Comparison of ENCODE assay signal across 15 mouse cellular contexts in genomic region chr7:118991341-118991884, GRCm38 (mm10). TPM values are rescaled to one million over a fixed set of nuclear protein-coding genes. Genes with fewer than 3 reads are reported as not detected.
DNase-seq lines count a peak whose midpoint lies in the region; ATAC-seq and TF ChIP-seq lines count a peak whose summit lies in the region.
"Had no signal": no experiment of that assay in that cellular context is flagged by ENCODE, and none has a peak within 500 bp of the region (broad histone marks: within the 10 kb centered on the region; RNA-seq: fewer than 3 reads in every experiment).

No protein-coding gene starts in this region.

- no peak for TF ChIP-seq CTCF in cerebellum, adult 2 months (IDR thresholded peaks at IDR 0.05; ENCODE audit: borderline replicate concordance, insufficient read depth, low read depth, low read length)

- TF ChIP-seq POLR2A in cerebellum, adult 2 months (IDR thresholded peaks at IDR 0.05; ENCODE audit: borderline replicate concordance, insufficient read depth, low read length) = no peak

- H3K4me3 ChIP-seq in cerebellum, adult 2 months (replicated peaks; ENCODE audit: insufficient read depth, low read depth, low read length) = no peak overlapping the region
- H3K4me3 ChIP-seq in neural tube, embryonic 11.5 days (ENCODE audit: low read depth, low read length) = no peak overlapping the region; the same call in 1 of the 2 replicates
- no peak overlapping the region for H3K4me3 ChIP-seq in hindbrain, embryonic 16.5 days (ENCODE audit: low read length)
- H3K4me3 ChIP-seq in embryonic facial prominence, embryonic 10.5 days = no peak overlapping the region
- H3K4me3 ChIP-seq in heart, embryonic 10.5 days = no peak overlapping the region
- H3K4me3 ChIP-seq: kidney, embryonic 15.5 days; liver, embryonic 13.5 days had no signal

- H3K27ac ChIP-seq in cerebellum, adult 2 months (ENCODE audit: insufficient read depth, low read length) = no peak overlapping the region
- 0 out of 2 replicates have a peak overlapping the region, but pooled peaks have one; percentile 39 for H3K27ac ChIP-seq in neural tube, embryonic 11.5 days (ENCODE audit: low read depth, low read length)
- no peak overlapping the region for H3K27ac ChIP-seq in hindbrain, embryonic 16.5 days (ENCODE audit: low read depth, low read length)
- no peak overlapping the region for H3K27ac ChIP-seq in embryonic facial prominence, embryonic 10.5 days (replicated peaks)
- no peak overlapping the region for H3K27ac ChIP-seq in heart, embryonic 10.5 days
- H3K27ac ChIP-seq: kidney, embryonic 15.5 days; liver, embryonic 13.5 days had no signal

- DNase-seq in cerebellum, adult 9-10 months = peak; percentile 26
- no peak for DNase-seq in cerebellum, adult 2 months
- no peak for DNase-seq in neural tube, embryonic 11.5 days (ENCODE audit: low spot score)
- DNase-seq in neural tube, embryonic 10.5 days (ENCODE audit: extremely low spot score, low spot score) = no peak
- DNase-seq in embryonic facial prominence, embryonic 10.5 days (ENCODE audit: low spot score) = no peak
- no peak for DNase-seq in heart, embryonic 10.5 days (ENCODE audit: low spot score)
- DNase-seq: gastrocnemius, postnatal 25 days; layer of hippocampus, adult 9-11 months; liver, embryonic 13.5 days; lung, postnatal 10 days; thymus, adult 2 months had no signal

- H3K9me3 ChIP-seq in neural tube, embryonic 11.5 days (ENCODE audit: control insufficient read depth, low read length) = no peaks in the 10 kb centered on the region
- H3K9me3 ChIP-seq in hindbrain, embryonic 16.5 days (ENCODE audit: control insufficient read depth, low read length) = no peaks in the 10 kb centered on the region
- no peaks in the 10 kb centered on the region for H3K9me3 ChIP-seq in embryonic facial prominence, embryonic 10.5 days
- no peaks in the 10 kb centered on the region for H3K9me3 ChIP-seq in heart, embryonic 10.5 days
- H3K9me3 ChIP-seq: kidney, embryonic 15.5 days; liver, embryonic 13.5 days had no signal

- 25% methylated on average over 4 of the region's 4 CpGs for WGBS in cerebellum, adult 2 months
- 42% methylated on average over 4 of the region's 4 CpGs for WGBS in neural tube, embryonic 11.5 days
- 18% methylated on average over 4 of the region's 4 CpGs for WGBS in hindbrain, embryonic 16.5 days
- 60% methylated on average over 4 of the region's 4 CpGs for WGBS in embryonic facial prominence, embryonic 10.5 days
- WGBS in heart, embryonic 10.5 days = 55% methylated on average over 4 of the region's 4 CpGs

- no peak overlapping the region; the same call in 1 of the 2 replicates for H3K9ac ChIP-seq in neural tube, embryonic 11.5 days (ENCODE audit: low read length)
- H3K9ac ChIP-seq in hindbrain, embryonic 16.5 days (ENCODE audit: low read depth, low read length) = no peak overlapping the region
- H3K9ac ChIP-seq: kidney, embryonic 15.5 days; liver, embryonic 13.5 days had no signal

- H3K27me3 ChIP-seq in cerebellum, adult 2 months (ENCODE audit: control insufficient read depth, insufficient read depth, low read length) = no peaks in the 10 kb centered on the region
- H3K27me3 ChIP-seq in neural tube, embryonic 11.5 days (ENCODE audit: control insufficient read depth, insufficient read depth, low read length) = no peaks in the 10 kb centered on the region
- no peaks in the 10 kb centered on the region for H3K27me3 ChIP-seq in hindbrain, embryonic 16.5 days (replicated peaks; ENCODE audit: control insufficient read depth, insufficient read depth, low read length)
- H3K27me3 ChIP-seq in embryonic facial prominence, embryonic 10.5 days (replicated peaks; ENCODE audit: low read depth, poor library complexity, severe bottlenecking) = peaks cover 21% of the 10 kb centered on the region
- peaks cover 35% of the 10 kb centered on the region; the same call in 1 of the 2 replicates for H3K27me3 ChIP-seq in heart, embryonic 10.5 days (ENCODE audit: insufficient read depth, poor library complexity, severe bottlenecking)
- H3K27me3 ChIP-seq: kidney, embryonic 15.5 days had no signal

- ATAC-seq in neural tube, embryonic 11.5 days (ENCODE audit: insufficient read depth, low FRiP score, low TSS enrichment) = no peak
- ATAC-seq in hindbrain, embryonic 16.5 days = no peak
- no peak for ATAC-seq in granulocyte monocyte progenitor cell, adult 5-6 weeks (replicated peaks; ENCODE audit: poor library complexity, severe bottlenecking)
- ATAC-seq: inflammation-experienced regulatory T-cells, adult 6 months had no signal

- peaks cover 30% of the 10 kb centered on the region for H3K4me1 ChIP-seq in cerebellum, adult 2 months (ENCODE audit: control insufficient read depth, insufficient read depth, low read length)
- peaks cover 33% of the 10 kb centered on the region for H3K4me1 ChIP-seq in neural tube, embryonic 11.5 days (ENCODE audit: control insufficient read depth, insufficient read depth, low read length)
- peaks cover 56% of the 10 kb centered on the region for H3K4me1 ChIP-seq in hindbrain, embryonic 16.5 days (ENCODE audit: control insufficient read depth, insufficient read depth, low read depth, low read length)
- peaks cover 66% of the 10 kb centered on the region for H3K4me1 ChIP-seq in embryonic facial prominence, embryonic 10.5 days
- H3K4me1 ChIP-seq in heart, embryonic 10.5 days = peaks cover 46% of the 10 kb centered on the region

- H3K4me2 ChIP-seq in neural tube, embryonic 11.5 days (ENCODE audit: low read depth) = peak overlapping the region; percentile 25; the same call in 1 of the 2 replicates
- H3K4me2 ChIP-seq in hindbrain, embryonic 16.5 days (ENCODE audit: low read length) = 0 out of 2 replicates have a peak overlapping the region, but pooled peaks have one; percentile 8
- H3K4me2 ChIP-seq: liver, embryonic 13.5 days had no signal

- H3K36me3 ChIP-seq in neural tube, embryonic 11.5 days (ENCODE audit: control insufficient read depth, insufficient read depth, low read length) = no peaks in the 10 kb centered on the region
- H3K36me3 ChIP-seq in hindbrain, embryonic 16.5 days (ENCODE audit: control insufficient read depth, insufficient read depth, low read length) = no peaks in the 10 kb centered on the region
- peaks cover 7% of the 10 kb centered on the region; the same call in 1 of the 2 replicates for H3K36me3 ChIP-seq in embryonic facial prominence, embryonic 10.5 days (replicated peaks)
- H3K36me3 ChIP-seq in heart, embryonic 10.5 days = no peaks in the 10 kb centered on the region
- H3K36me3 ChIP-seq: kidney, embryonic 15.5 days; liver, embryonic 13.5 days had no signal

RNA-seq across cellular contexts. Expression of gene Gprc5b, which starts 3.6 kb away (rescaled TPM):
- polyA plus RNA-seq in cerebellum, adult 2 months (2012; rRNA removed) = 339 and 347 TPM in 2 replicates
- polyA plus RNA-seq in neural tube, embryonic 11.5 days (2014; fragmentation: Nextera tagmentation; extraction: Ambion mirVana) = 17.8 and 19.6 TPM in 2 replicates
- 7.3 and 8.4 TPM in 2 replicates for polyA plus RNA-seq in hindbrain, embryonic 16.5 days (2015; fragmentation: Nextera tagmentation; extraction: Ambion mirVana)
- 7.2 and 8.2 TPM in 2 replicates for polyA plus RNA-seq in embryonic facial prominence, embryonic 10.5 days (2016; fragmentation: Nextera tagmentation; extraction: Ambion mirVana)
- 0.15 TPM in 1 of 2 replicates, not detected in the other for total RNA-seq in granulocyte monocyte progenitor cell, adult 5-6 weeks (2014; fragmentation: Nextera tagmentation)
- total RNA-seq in granulocyte monocyte progenitor cell, adult 5-6 weeks (2017) = not detected in 2 replicates
- polyA plus RNA-seq in heart, embryonic 10.5 days (2016; fragmentation: Nextera tagmentation; extraction: Ambion mirVana) = 2.8 and 3.0 TPM in 2 replicates

Comparison
In these comparisons a context has a peak if more than half of its experiments do, and no peak if none do; other contexts are left out.
1. RNA of gene Gprc5b, which starts 3.6 kb away (polyA plus RNA-seq): 339 to 347 TPM in cerebellum, adult 2 months; 17.8 to 19.6 TPM in neural tube, embryonic 11.5 days, 7.3 to 8.4 TPM in hindbrain, embryonic 16.5 days, 7.2 to 8.2 TPM in embryonic facial prominence, embryonic 10.5 days and 2.8 to 3.0 TPM in heart, embryonic 10.5 days; every median in the first group is over 10 times any median in the second.